Mouse (Mus musculus): Measurements from ENCODE around the gene Zbtb45. TPM values are rescaled to one million over a fixed set of nuclear protein-coding genes. Genes with fewer than 3 reads are reported as not detected.

Gene Zbtb45
- polyA plus RNA-seq, 1 experiment from 2014 or later: 32.8 TPM

GRCm38 (mm10) chr7:13025511-13026112 is 15.8 kb upstream of the Zbtb45 start:
- H3K9me3 ChIP-seq (ENCODE audit: control insufficient read depth, low read length): no peaks in the 10 kb centered on the region
- peak overlapping the region; percentile 97 for H3K4me3 ChIP-seq (ENCODE audit: low read depth, low read length)
- no peaks in the 10 kb centered on the region for H3K27me3 ChIP-seq (ENCODE audit: control insufficient read depth, insufficient read depth, low read length)
- H3K4me2 ChIP-seq: peak overlapping the region; percentile 93
- peaks cover 44% of the 10 kb centered on the region for H3K36me3 ChIP-seq (ENCODE audit: control insufficient read depth, insufficient read depth, low read length)
- no peak overlapping the region; the same call in 1 of the 2 replicates for H3K27ac ChIP-seq (ENCODE audit: low read depth, low read length)
- peaks cover 18% of the 10 kb centered on the region for H3K4me1 ChIP-seq (ENCODE audit: control insufficient read depth, insufficient read depth, low read length)
- peak overlapping the region; percentile 98 for H3K9ac ChIP-seq (ENCODE audit: low read length)
- DNase-seq (ENCODE audit: low spot score, missing footprints) (peak; percentile 41), ATAC-seq (ENCODE audit: low FRiP score) (no peak)
- WGBS: 34% methylated on average over 4 of the region's 4 CpGs

- ATAC-seq (ENCODE audit: low FRiP score): peak; percentile 74
Observed at GRCm38 (mm10) chr7:13024805-13025204, 15.0 kb upstream of the Zbtb45 start.

GRCm38 (mm10) chr7:13023928-13024731 is 14.3 kb upstream of the Zbtb45 start:
- H3K9ac ChIP-seq (ENCODE audit: low read length): peak overlapping the region; percentile 98
- H3K9me3 ChIP-seq (ENCODE audit: control insufficient read depth, low read length): no peaks in the 10 kb centered on the region
- H3K27ac ChIP-seq (ENCODE audit: low read depth, low read length): peak overlapping the region; percentile 97
- peak overlapping the region; percentile 93 for H3K4me2 ChIP-seq
- peak overlapping the region; percentile 97 for H3K4me3 ChIP-seq (ENCODE audit: low read depth, low read length)
- no peaks in the 10 kb centered on the region for H3K27me3 ChIP-seq (ENCODE audit: control insufficient read depth, insufficient read depth, low read length)
- peaks cover 18% of the 10 kb centered on the region for H3K4me1 ChIP-seq (ENCODE audit: control insufficient read depth, insufficient read depth, low read length)
- DNase-seq (ENCODE audit: low spot score, missing footprints) (peak; percentile 100), ATAC-seq (ENCODE audit: low FRiP score) (peak; percentile 85)
- H3K36me3 ChIP-seq (ENCODE audit: control insufficient read depth, insufficient read depth, low read length): peaks cover 30% of the 10 kb centered on the region
- under 1% methylated on average over 80 of the region's 95 CpGs for whole genome bisulfite sequencing

More at GRCm38 (mm10) chr7:13024805-13025204, 15.0 kb upstream of the Zbtb45 start:
- DNase-seq (ENCODE audit: low spot score, missing footprints): peak; percentile 97
- H3K9ac ChIP-seq (ENCODE audit: low read length): peak overlapping the region; percentile 98
- H3K27me3 ChIP-seq (ENCODE audit: control insufficient read depth, insufficient read depth, low read length): no peaks in the 10 kb centered on the region
- H3K4me2 ChIP-seq: peak overlapping the region; percentile 93
- H3K27ac ChIP-seq (ENCODE audit: low read depth, low read length): peak overlapping the region; percentile 97
- peaks cover 18% of the 10 kb centered on the region for H3K4me1 ChIP-seq (ENCODE audit: control insufficient read depth, insufficient read depth, low read length)
- no peaks in the 10 kb centered on the region for H3K9me3 ChIP-seq (ENCODE audit: control insufficient read depth, low read length)
- H3K36me3 ChIP-seq (ENCODE audit: control insufficient read depth, insufficient read depth, low read length): peaks cover 36% of the 10 kb centered on the region
- H3K4me3 ChIP-seq (ENCODE audit: low read depth, low read length): peak overlapping the region; percentile 97
- WGBS: under 1% methylated on average over 44 of the region's 44 CpGs

GRCm38 (mm10) chr7:13022773-13023535 is 13.1 kb upstream of the Zbtb45 start:
- Histone ChIP-seq H3K4me1 (ENCODE audit: control insufficient read depth, insufficient read depth, low read length) (peaks cover 18% of the 10 kb centered on the region), H3K27ac (ENCODE audit: low read depth, low read length) (peak overlapping the region; percentile 97), H3K27me3 (ENCODE audit: control insufficient read depth, insufficient read depth, low read length) (no peaks in the 10 kb centered on the region), H3K4me2 (peak overlapping the region; percentile 93), H3K36me3 (ENCODE audit: control insufficient read depth, insufficient read depth, low read length) (peaks cover 18% of the 10 kb centered on the region), H3K9me3 (ENCODE audit: control insufficient read depth, low read length) (no peaks in the 10 kb centered on the region), H3K9ac (ENCODE audit: low read length) (peak overlapping the region; percentile 98), H3K4me3 (ENCODE audit: low read depth, low read length) (peak overlapping the region; percentile 97)
- WGBS: 4% methylated on average over 31 of the region's 31 CpGs
- ATAC-seq (ENCODE audit: low FRiP score) (peak; percentile 74), DNase-seq (ENCODE audit: low spot score, missing footprints) (peak; percentile 98)

GRCm38 (mm10) chr7:13015217-13015616 is 5.4 kb upstream of the Zbtb45 start:
- no peak for ATAC-seq (ENCODE audit: low FRiP score)
- H3K4me2 ChIP-seq: no peak overlapping the region
- no peaks in the 10 kb centered on the region for H3K27me3 ChIP-seq (ENCODE audit: control insufficient read depth, insufficient read depth, low read length)
- H3K4me1 ChIP-seq (ENCODE audit: control insufficient read depth, insufficient read depth, low read length): peaks cover 5% of the 10 kb centered on the region; the same call in 1 of the 2 replicates
- no peaks in the 10 kb centered on the region for H3K36me3 ChIP-seq (ENCODE audit: control insufficient read depth, insufficient read depth, low read length)
- WGBS: 84% methylated on average over 1 of the region's 1 CpGs
- no peak overlapping the region for H3K4me3 ChIP-seq (ENCODE audit: low read depth, low read length)
- H3K27ac ChIP-seq (ENCODE audit: low read depth, low read length): no peak overlapping the region
- no peak overlapping the region for H3K9ac ChIP-seq (ENCODE audit: low read length)
- DNase-seq (ENCODE audit: low spot score, missing footprints): peak; percentile 59
- H3K9me3 ChIP-seq (ENCODE audit: control insufficient read depth, low read length): no peaks in the 10 kb centered on the region

GRCm38 (mm10) chr7:13014275-13014839 is 4.5 kb upstream of the Zbtb45 start:
- H3K4me2 ChIP-seq: no peak overlapping the region
- WGBS: 44% methylated on average over 6 of the region's 6 CpGs

GRCm38 (mm10) chr7:13013671-13014070 is 3.8 kb upstream of the Zbtb45 start:
- no peaks in the 10 kb centered on the region for H3K36me3 ChIP-seq (ENCODE audit: control insufficient read depth, insufficient read depth, low read length)
- ATAC-seq (ENCODE audit: low FRiP score) (no peak), DNase-seq (ENCODE audit: low spot score, missing footprints) (no peak)
- H3K27ac ChIP-seq (ENCODE audit: low read depth, low read length): no peak overlapping the region
- H3K4me2 ChIP-seq: no peak overlapping the region
- 64% methylated on average over 4 of the region's 4 CpGs for WGBS
- no peak overlapping the region for H3K4me3 ChIP-seq (ENCODE audit: low read depth, low read length)
- H3K9me3 ChIP-seq (ENCODE audit: control insufficient read depth, low read length): no peaks in the 10 kb centered on the region
- peaks cover 9% of the 10 kb centered on the region; the same call in 1 of the 2 replicates for H3K4me1 ChIP-seq (ENCODE audit: control insufficient read depth, insufficient read depth, low read length)
- H3K9ac ChIP-seq (ENCODE audit: low read length): no peak overlapping the region
- no peaks in the 10 kb centered on the region for H3K27me3 ChIP-seq (ENCODE audit: control insufficient read depth, insufficient read depth, low read length)

More at GRCm38 (mm10) chr7:13014275-13014839, 4.5 kb upstream of the Zbtb45 start:
- Histone ChIP-seq H3K27ac (ENCODE audit: low read depth, low read length) (no peak overlapping the region), H3K27me3 (ENCODE audit: control insufficient read depth, insufficient read depth, low read length) (no peaks in the 10 kb centered on the region), H3K9ac (ENCODE audit: low read length) (no peak overlapping the region), H3K4me1 (ENCODE audit: control insufficient read depth, insufficient read depth, low read length) (peaks cover 6% of the 10 kb centered on the region; the same call in 1 of the 2 replicates), H3K4me3 (ENCODE audit: low read depth, low read length) (no peak overlapping the region), H3K9me3 (ENCODE audit: control insufficient read depth, low read length) (no peaks in the 10 kb centered on the region), H3K36me3 (ENCODE audit: control insufficient read depth, insufficient read depth, low read length) (no peaks in the 10 kb centered on the region)
- no peak for ATAC-seq (ENCODE audit: low FRiP score)
- peak; percentile 35 for DNase-seq (ENCODE audit: low spot score, missing footprints)

- Histone ChIP-seq H3K4me1 (ENCODE audit: control insufficient read depth, insufficient read depth, low read length) (peaks cover 16% of the 10 kb centered on the region), H3K27me3 (ENCODE audit: control insufficient read depth, insufficient read depth, low read length) (peaks cover 8% of the 10 kb centered on the region), H3K27ac (ENCODE audit: low read depth, low read length) (peak overlapping the region; percentile 93), H3K9me3 (ENCODE audit: control insufficient read depth, low read length) (no peaks in the 10 kb centered on the region), H3K36me3 (ENCODE audit: control insufficient read depth, insufficient read depth, low read length) (peaks cover 10% of the 10 kb centered on the region; the same call in 1 of the 2 replicates), H3K9ac (ENCODE audit: low read length) (peak overlapping the region; percentile 82), H3K4me3 (ENCODE audit: low read depth, low read length) (peak overlapping the region; percentile 56), H3K4me2 (peak overlapping the region; percentile 53)
- ATAC-seq (ENCODE audit: low FRiP score) (peak; percentile 92), DNase-seq (ENCODE audit: low spot score, missing footprints) (peak; percentile 100)
- under 1% methylated on average over 42 of the region's 42 CpGs for WGBS
Observed at GRCm38 (mm10) chr7:13009143-13010004, 460 bp downstream of the Zbtb45 start.

Measured in midbrain, embryonic 11.5 days (tissue).